Mouse (Mus musculus): ENCODE results near the gene Ccdc6.

- TF ChIP-seq POLR2A (IDR thresholded peaks at IDR 0.05; ENCODE audit: low read depth, low read length) (no peak), CTCF (IDR thresholded peaks at IDR 0.05; ENCODE audit: borderline replicate concordance, insufficient read depth, low read length) (peak; percentile 44; the same call in 1 of the 2 replicates)
These were observed 89.2 kb downstream of the Ccdc6 start for GRCm38 (mm10) chr10:70186136-70186535.
